ENCODE assay signal across 22 mouse cellular contexts in the genomic region with DNA sequence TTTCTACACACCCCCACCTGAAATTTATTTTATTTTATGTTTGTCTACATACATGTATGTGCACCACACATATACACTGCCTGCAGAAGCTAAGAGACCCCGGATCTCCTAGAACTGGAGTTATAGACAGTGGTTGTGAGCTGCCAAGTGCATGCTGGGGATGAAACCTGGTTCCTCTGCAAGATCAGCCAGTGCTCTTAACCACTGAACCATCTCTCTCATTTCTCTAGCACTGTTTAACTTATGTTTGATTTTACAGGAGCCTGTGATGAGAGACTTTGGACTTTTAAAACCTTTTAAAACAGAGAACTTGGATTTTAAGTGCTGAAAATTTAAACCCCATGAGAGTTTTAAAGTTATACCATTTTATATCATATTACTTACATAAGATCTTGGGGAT.
"Had no signal": no experiment of that assay in that cellular context is flagged by ENCODE, and none has a peak within 500 bp of the region (broad histone marks: within the 10 kb centered on the region; RNA-seq: fewer than 3 reads in every experiment).

No protein-coding gene starts in this region.

- DNase-seq: layer of hippocampus, postnatal 36 days; lung, adult 18-20 months; lung, postnatal 10 days; lung, postnatal 36 days; retina, postnatal 1 day; right cerebral cortex, postnatal 25 days; spleen, adult 18-20 months; thymus, postnatal 25 days had no signal

- ATAC-seq: hindbrain, postnatal 0 days; inflammation-experienced regulatory T-cells, adult 6 months; intestine, embryonic 16.5 days; liver, embryonic 12.5 days; midbrain, embryonic 13.5 days; midbrain, embryonic 16.5 days had no signal

- H3K9ac ChIP-seq: liver, embryonic 12.5 days; liver, embryonic 15.5 days; lung, embryonic 15.5 days; midbrain, embryonic 13.5 days; neural tube, embryonic 13.5 days; stomach, embryonic 15.5 days had no signal

- H3K27ac ChIP-seq: hindbrain, postnatal 0 days; left cerebral cortex, adult 2 months; liver, embryonic 12.5 days; liver, embryonic 15.5 days; lung, embryonic 15.5 days; midbrain, embryonic 10.5 days; midbrain, embryonic 13.5 days; neural tube, embryonic 13.5 days; stomach, embryonic 15.5 days had no signal

- H3K36me3 ChIP-seq: liver, embryonic 12.5 days; liver, embryonic 15.5 days; lung, embryonic 15.5 days; midbrain, embryonic 10.5 days; midbrain, embryonic 13.5 days; neural tube, embryonic 13.5 days; stomach, embryonic 15.5 days had no signal

- H3K4me2 ChIP-seq: liver, embryonic 12.5 days; liver, embryonic 15.5 days; lung, embryonic 15.5 days; midbrain, embryonic 13.5 days; neural tube, embryonic 13.5 days; stomach, embryonic 15.5 days had no signal

- H3K4me3 ChIP-seq: left cerebral cortex, adult 2 months; liver, embryonic 12.5 days; liver, embryonic 15.5 days; lung, embryonic 15.5 days; megakaryocyte, embryonic 14.5 days; midbrain, embryonic 10.5 days; midbrain, embryonic 13.5 days; myocyte; neural tube, embryonic 13.5 days; stomach, embryonic 15.5 days had no signal

- H3K27me3 ChIP-seq: liver, embryonic 12.5 days; liver, embryonic 15.5 days; lung, embryonic 15.5 days; midbrain, embryonic 13.5 days; neural tube, embryonic 13.5 days; stomach, embryonic 15.5 days had no signal

- H3K4me1 ChIP-seq: stomach, embryonic 15.5 days had no signal

- H3K9me3 ChIP-seq: liver, embryonic 12.5 days; liver, embryonic 15.5 days; lung, embryonic 15.5 days; midbrain, embryonic 10.5 days; midbrain, embryonic 13.5 days; neural tube, embryonic 13.5 days; stomach, embryonic 15.5 days had no signal
